Mouse (Mus musculus) stomach, postnatal 0 days (tissue): ENCODE results near the gene Zfp992.
"Not testable (repeated sequence)": the region's sequence is repeated elsewhere in the genome, so short reads cannot be mapped to it uniquely, and the experiment has no call there.

Experiments
- CTCF ChIP-seq: IDR thresholded peaks from 2 replicates; pipeline ENCODE4 v1.5.1; 2016; ENCODE audit warnings: antibody characterized with exemption, low read depth, mild to moderate bottlenecking, moderate library complexity
- EP300 ChIP-seq: optimal IDR thresholded peaks from 2 replicates; pipeline ENCODE3; 2016; ENCODE audit warnings: antibody characterized with exemption

GRCm38 (mm10) chr4:146480376-146481096 is 31.7 kb downstream of the Zfp992 start:
- not testable (repeated sequence) for TF ChIP-seq CTCF, EP300
